Mouse (Mus musculus): ENCODE measurements around the gene Tas2r138. TPM values are rescaled to one million over a fixed set of nuclear protein-coding genes. Genes with fewer than 3 reads are reported as not detected.

Tas2r138 gene
- polyA plus RNA-seq, 1 experiment from 2014 or later = not detected

- ATAC-seq (peak; percentile 87), DNase-seq (no peak)
- no peaks in the 10 kb centered on the region for H3K9me3 ChIP-seq (ENCODE audit: low read length)
- WGBS (ENCODE audit: insufficient replicate concordance) = 57% methylated on average over 6 of the region's 6 CpGs
- no peaks in the 10 kb centered on the region for H3K36me3 ChIP-seq (replicated peaks; ENCODE audit: insufficient read depth, low read length)
- H3K9ac ChIP-seq (replicated peaks) = no peak overlapping the region; the same call in 1 of the 2 replicates
- peak overlapping the region; percentile 24; the same call in 1 of the 2 replicates for H3K27ac ChIP-seq (ENCODE audit: low read depth)
- no peaks in the 10 kb centered on the region for H3K4me1 ChIP-seq (ENCODE audit: insufficient read depth)
- H3K27me3 ChIP-seq (ENCODE audit: insufficient read depth, low read length) = no peaks in the 10 kb centered on the region
- peak overlapping the region; percentile 62 for H3K4me2 ChIP-seq (ENCODE audit: low read depth, low read length)
- no peak for TF ChIP-seq EP300 (IDR thresholded peaks at IDR 0.05; ENCODE audit: low read depth)
- no peak for TF ChIP-seq CTCF (IDR thresholded peaks at IDR 0.05; ENCODE audit: low read depth)
- H3K4me3 ChIP-seq (ENCODE audit: low read depth, low read length) = no peak overlapping the region
Observed at GRCm38 (mm10) chr6:40635559-40635958, 22.4 kb upstream of the Tas2r138 start.

DNA sequence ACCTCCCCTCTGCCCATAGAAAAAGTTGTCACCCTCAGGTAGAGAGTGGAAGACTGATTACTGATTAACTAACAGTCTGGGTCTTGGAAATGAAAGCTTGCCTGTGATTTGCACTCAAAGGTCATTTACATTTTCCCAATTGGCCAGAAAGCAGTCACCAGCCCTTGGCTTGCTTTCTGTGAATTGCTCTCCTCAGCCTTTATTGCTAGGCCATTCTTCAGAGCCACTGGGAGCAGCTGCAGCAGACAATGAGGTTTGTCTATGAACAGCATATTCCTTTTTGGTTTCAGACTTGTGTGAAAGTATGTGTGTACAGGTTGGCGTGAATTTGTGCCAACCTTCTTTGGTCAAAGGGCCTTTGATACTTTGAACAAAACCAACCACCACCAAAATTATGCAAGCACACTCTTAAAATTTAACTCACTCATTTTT, 21.5 kb upstream of the Tas2r138 start:
- H3K4me2 ChIP-seq (ENCODE audit: low read depth, low read length) = peak overlapping the region; percentile 62
- no peaks in the 10 kb centered on the region for H3K9me3 ChIP-seq (ENCODE audit: low read length)
- no peaks in the 10 kb centered on the region for H3K36me3 ChIP-seq (replicated peaks; ENCODE audit: insufficient read depth, low read length)
- no peak overlapping the region for H3K9ac ChIP-seq (replicated peaks)
- H3K4me3 ChIP-seq (ENCODE audit: low read depth, low read length) = peak overlapping the region; percentile 17; the same call in 1 of the 2 replicates
- H3K4me1 ChIP-seq (ENCODE audit: insufficient read depth) = no peaks in the 10 kb centered on the region
- no peak overlapping the region for H3K27ac ChIP-seq (ENCODE audit: low read depth)
- ATAC-seq (peak; percentile 79), DNase-seq (peak; percentile 18)
- H3K27me3 ChIP-seq (ENCODE audit: insufficient read depth, low read length) = no peaks in the 10 kb centered on the region
- TF ChIP-seq CTCF (IDR thresholded peaks at IDR 0.05; ENCODE audit: low read depth) (no peak), EP300 (IDR thresholded peaks at IDR 0.05; ENCODE audit: low read depth) (no peak)
- WGBS (ENCODE audit: insufficient replicate concordance) = 67% methylated on average over 1 of the region's 1 CpGs

DNA sequence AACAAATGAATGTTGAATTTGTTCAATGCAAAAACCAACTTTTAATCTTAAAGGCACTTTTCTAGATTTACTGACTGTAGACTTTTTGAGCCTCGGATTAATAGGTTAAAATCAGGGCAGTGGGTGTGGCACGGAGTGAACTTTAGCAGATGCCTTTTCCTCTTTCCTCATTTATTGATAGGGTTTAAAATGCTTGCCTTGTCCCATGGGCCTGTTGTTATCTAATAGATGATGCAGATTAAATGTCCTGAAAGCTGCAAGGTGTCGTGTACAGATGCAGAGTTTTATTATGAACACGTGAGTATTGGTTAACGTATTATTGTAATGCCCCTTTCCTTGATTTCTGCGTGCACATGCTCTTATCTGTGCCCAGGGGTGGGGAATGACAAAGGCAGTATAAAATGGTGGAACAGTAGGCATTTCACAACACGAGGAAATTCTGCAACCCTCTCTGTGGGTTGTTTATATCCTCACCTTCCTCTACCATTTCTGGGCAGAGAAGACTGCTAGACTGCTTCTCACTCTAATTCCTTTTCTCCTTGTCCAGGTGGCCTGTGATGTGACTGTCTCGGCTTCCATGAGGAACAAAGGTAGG, 15.4 kb upstream of the Tas2r138 start, which contains the start of gene Mgam:
Gene Mgam, plus strand, starts transcription at position 426 of the 595 bp plus-strand sequence.
- Histone ChIP-seq H3K4me2 (ENCODE audit: low read depth, low read length) (0 out of 2 replicates have a peak within 1 kb of the TSS, but pooled peaks have one; percentile 0), H3K4me3 (ENCODE audit: low read depth, low read length) (no peak within 1 kb of the TSS), H3K9ac (replicated peaks) (no peak within 1 kb of the TSS), H3K4me1 (ENCODE audit: insufficient read depth) (no peaks in the 10 kb centered on the region), H3K27me3 (ENCODE audit: insufficient read depth, low read length) (no peaks in the 10 kb centered on the region), H3K36me3 (replicated peaks; ENCODE audit: insufficient read depth, low read length) (no peaks in the 10 kb centered on the region), H3K9me3 (ENCODE audit: low read length) (no peaks in the 10 kb centered on the region), H3K27ac (ENCODE audit: low read depth) (no peak within 1 kb of the TSS)
- DNase-seq (no peak), ATAC-seq (no peak)
- 59% methylated on average over 8 of the region's 8 CpGs for WGBS (ENCODE audit: insufficient replicate concordance)
- TF ChIP-seq EP300 (IDR thresholded peaks at IDR 0.05; ENCODE audit: low read depth) (no peak), CTCF (IDR thresholded peaks at IDR 0.05; ENCODE audit: low read depth) (no peak)

- 61% methylated on average over 1 of the region's 1 CpGs for WGBS (ENCODE audit: insufficient replicate concordance)
- Histone ChIP-seq H3K4me3 (ENCODE audit: low read depth, low read length) (no peak overlapping the region), H3K36me3 (replicated peaks; ENCODE audit: insufficient read depth, low read length) (no peaks in the 10 kb centered on the region), H3K4me2 (ENCODE audit: low read depth, low read length) (no peak overlapping the region), H3K27ac (ENCODE audit: low read depth) (no peak overlapping the region), H3K9me3 (ENCODE audit: low read length) (no peaks in the 10 kb centered on the region), H3K4me1 (ENCODE audit: insufficient read depth) (no peaks in the 10 kb centered on the region), H3K27me3 (ENCODE audit: insufficient read depth, low read length) (no peaks in the 10 kb centered on the region), H3K9ac (replicated peaks) (no peak overlapping the region)
- TF ChIP-seq CTCF (IDR thresholded peaks at IDR 0.05; ENCODE audit: low read depth) = no peak
- no peak for TF ChIP-seq EP300 (IDR thresholded peaks at IDR 0.05; ENCODE audit: low read depth)
- ATAC-seq (no peak), DNase-seq (no peak)
Observed at GRCm38 (mm10) chr6:40626111-40626510, 13.0 kb upstream of the Tas2r138 start.

- H3K9ac ChIP-seq (replicated peaks) = no peak overlapping the region
- 4% methylated on average over 2 of the region's 2 CpGs for WGBS (ENCODE audit: insufficient replicate concordance)
- H3K4me3 ChIP-seq (ENCODE audit: low read depth, low read length) = no peak overlapping the region
- no peaks in the 10 kb centered on the region for H3K36me3 ChIP-seq (replicated peaks; ENCODE audit: insufficient read depth, low read length)
- no peak for ATAC-seq
- H3K4me1 ChIP-seq (ENCODE audit: insufficient read depth) = no peaks in the 10 kb centered on the region
- no peak overlapping the region for H3K4me2 ChIP-seq (ENCODE audit: low read depth, low read length)
- no peaks in the 10 kb centered on the region for H3K9me3 ChIP-seq (ENCODE audit: low read length)
- TF ChIP-seq EP300 (IDR thresholded peaks at IDR 0.05; ENCODE audit: low read depth) (no peak), CTCF (IDR thresholded peaks at IDR 0.05; ENCODE audit: low read depth) (peak; percentile 77)
- no peaks in the 10 kb centered on the region for H3K27me3 ChIP-seq (ENCODE audit: insufficient read depth, low read length)
- peak; percentile 68 for DNase-seq
- no peak overlapping the region for H3K27ac ChIP-seq (ENCODE audit: low read depth)
Observed at GRCm38 (mm10) chr6:40617965-40618364, 4.9 kb upstream of the Tas2r138 start.

GRCm38 (mm10) chr6:40610244-40610643, 2.9 kb downstream of the Tas2r138 start:
- no peak overlapping the region for H3K27ac ChIP-seq (ENCODE audit: low read depth)
- TF ChIP-seq CTCF (IDR thresholded peaks at IDR 0.05; ENCODE audit: low read depth) (no peak), EP300 (IDR thresholded peaks at IDR 0.05; ENCODE audit: low read depth) (no peak)
- H3K9ac ChIP-seq (replicated peaks) = no peak overlapping the region
- no peaks in the 10 kb centered on the region for H3K36me3 ChIP-seq (replicated peaks; ENCODE audit: insufficient read depth, low read length)
- H3K9me3 ChIP-seq (ENCODE audit: low read length) = no peaks in the 10 kb centered on the region
- DNase-seq (no peak), ATAC-seq (no peak)
- no peak overlapping the region for H3K4me3 ChIP-seq (ENCODE audit: low read depth, low read length)
- 76% methylated on average over 8 of the region's 8 CpGs for WGBS (ENCODE audit: insufficient replicate concordance)
- no peaks in the 10 kb centered on the region for H3K4me1 ChIP-seq (ENCODE audit: insufficient read depth)
- H3K27me3 ChIP-seq (ENCODE audit: insufficient read depth, low read length) = no peaks in the 10 kb centered on the region
- H3K4me2 ChIP-seq (ENCODE audit: low read depth, low read length) = no peak overlapping the region
